Mouse (Mus musculus) midbrain, embryonic 13.5 days (tissue): ENCODE measurements around the gene Bckdhb. TPM values are rescaled to one million over a fixed set of nuclear protein-coding genes. Genes with fewer than 3 reads are reported as not detected.
"Not testable (repeated sequence)": the region's sequence is repeated elsewhere in the genome, so short reads cannot be mapped to it uniquely, and the experiment has no call there.

Experiments used
- ATAC-seq: fragments of 200-750 bp; cut with Nextera tagmentation; 2 replicates; pipeline ENCODE4 v1.8.0; 2017; ENCODE audit warnings: mild to moderate bottlenecking, moderate TSS enrichment, moderate library complexity
- H3K27ac ChIP-seq: fragments of 300-500 bp; sonication (generic); 2 replicates; pipeline ENCODE4 v1.5.1; 2015; ENCODE audit warnings: inconsistent platforms, mild to moderate bottlenecking, moderate library complexity
- H3K27me3 ChIP-seq: fragments of 300-500 bp; sonication (generic); 2 replicates; pipeline ENCODE4 v1.6.1; 2015; ENCODE audit warnings: mild to moderate bottlenecking, inconsistent platforms
- H3K36me3 ChIP-seq: fragments of 300-500 bp; sonication (generic); 2 replicates; pipeline ENCODE4 v1.6.1; 2015; ENCODE audit warnings: mild to moderate bottlenecking, inconsistent platforms
- H3K4me1 ChIP-seq: fragments of 300-500 bp; sonication (generic); replicated peaks from 2 replicates; pipeline ENCODE4 v1.6.1; 2015; ENCODE audit warnings: inconsistent platforms
- H3K4me2 ChIP-seq: fragments of 300-500 bp; sonication (generic); replicated peaks from 2 replicates; pipeline ENCODE4 v1.6.1; 2015; ENCODE audit warnings: moderate library complexity, mild to moderate bottlenecking, inconsistent platforms
- H3K4me3 ChIP-seq: fragments of 300-500 bp; sonication (generic); replicated peaks from 2 replicates; pipeline ENCODE4 v1.5.1; 2015; ENCODE audit warnings: mild to moderate bottlenecking, inconsistent platforms
- H3K9ac ChIP-seq: fragments of 300-500 bp; sonication (generic); replicated peaks from 2 replicates; pipeline ENCODE4 v1.6.1; 2015; ENCODE audit warnings: mild to moderate bottlenecking, inconsistent platforms
- H3K9me3 ChIP-seq: fragments of 300-500 bp; sonication (generic); 2 replicates; pipeline ENCODE4 v1.6.1; 2016; ENCODE audit warnings: mild to moderate bottlenecking, inconsistent platforms
- WGBS: fragments of 180-500 bp; shearing (Covaris S2); methylation state at CpG from one replicate; pipeline ENCODE4 v1.1.7; 2015; 5-methylcytosine and 5-hydroxymethylcytosine counted together
- polyA plus RNA-seq: library from polyadenylated mRNA; unstranded; fragments of >200 nt; fragmentation: Nextera tagmentation; extraction: Ambion mirVana; gene quantifications from 2 replicates; pipeline ENCODE4 v1.2.1, GENCODE M21; 2015

The Bckdhb gene
- polyA plus RNA-seq, 1 experiment from 2014 or later, result 31.4 TPM

DNA sequence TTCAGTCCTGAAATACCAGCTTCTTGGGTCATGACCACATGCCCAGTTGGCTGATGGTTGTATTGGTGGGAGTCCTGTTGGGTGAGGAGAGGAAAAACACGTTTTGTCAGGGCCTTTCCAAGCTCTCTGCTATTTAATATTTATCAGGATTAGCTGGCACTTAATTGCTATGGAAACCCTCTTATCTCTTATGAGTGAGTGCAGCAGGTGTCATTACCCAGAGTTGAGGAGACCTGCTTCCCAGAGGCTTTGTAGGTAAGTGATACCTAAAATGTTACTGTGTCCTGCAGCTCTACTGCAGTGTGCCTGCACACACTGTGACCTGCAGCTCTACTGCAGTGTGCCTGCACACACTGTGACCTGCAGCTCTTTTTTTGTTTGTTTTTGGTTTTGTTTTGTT is 124.2 kb downstream of the Bckdhb start:
- Histone ChIP-seq H3K27ac (no peak overlapping the region), H3K36me3 (no peaks in the 10 kb centered on the region), H3K9me3 (no peaks in the 10 kb centered on the region), H3K4me1 (peaks cover 12% of the 10 kb centered on the region; the same call in 1 of the 2 replicates), H3K4me2 (no peak overlapping the region), H3K9ac (no peak overlapping the region), H3K27me3 (no peaks in the 10 kb centered on the region), H3K4me3 (no peak overlapping the region)
- WGBS, result 26% methylated on average over 1 of the region's 1 CpGs
- 0 out of 2 replicates have a peak, but pooled peaks have one; percentile 32 for ATAC-seq

DNA sequence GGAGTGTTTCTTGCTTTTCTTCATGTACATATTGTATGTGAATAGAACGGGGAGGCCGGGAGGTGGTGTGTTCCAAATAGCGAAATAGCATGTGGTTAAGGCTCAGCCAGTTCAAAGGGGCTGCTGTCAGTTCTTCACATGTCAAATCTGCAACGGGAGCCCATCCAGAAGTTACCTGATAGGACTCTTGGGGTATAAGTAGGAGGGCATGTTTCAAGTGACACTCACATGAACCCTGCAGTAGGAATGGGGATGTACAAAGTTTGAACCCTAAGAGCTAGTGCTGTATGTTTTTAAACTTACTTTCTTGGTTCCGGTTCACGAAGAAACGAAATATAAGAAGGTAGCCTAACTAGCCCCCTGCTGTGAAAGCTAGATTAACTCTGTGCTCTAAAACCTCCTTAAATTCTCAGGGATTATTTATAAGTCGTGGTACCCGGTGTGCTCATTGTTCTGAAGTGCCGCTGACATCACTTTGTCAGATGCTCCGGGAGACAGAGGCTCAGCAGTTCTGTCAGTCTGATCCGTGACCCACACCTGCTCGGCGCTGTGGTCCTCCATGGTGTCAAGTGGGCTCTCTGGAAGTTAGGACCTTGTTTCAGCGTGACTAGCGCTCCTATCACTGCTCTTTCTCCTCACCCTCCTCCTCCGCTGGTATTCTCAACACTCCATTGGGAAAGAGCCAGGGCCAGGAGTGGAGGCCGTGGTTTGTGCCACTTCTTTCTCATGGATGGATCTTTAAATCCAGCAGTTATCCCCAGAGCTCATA is 126.1 kb downstream of the Bckdhb start:
- Histone ChIP-seq H3K36me3 (no peaks in the 10 kb centered on the region), H3K4me2 (no peak overlapping the region), H3K4me3 (no peak overlapping the region), H3K27me3 (no peaks in the 10 kb centered on the region), H3K4me1 (peaks cover 20% of the 10 kb centered on the region), H3K27ac (no peak overlapping the region), H3K9ac (no peak overlapping the region), H3K9me3 (no peaks in the 10 kb centered on the region)
- no peak for ATAC-seq
- 70% methylated on average over 18 of the region's 18 CpGs for WGBS

DNA sequence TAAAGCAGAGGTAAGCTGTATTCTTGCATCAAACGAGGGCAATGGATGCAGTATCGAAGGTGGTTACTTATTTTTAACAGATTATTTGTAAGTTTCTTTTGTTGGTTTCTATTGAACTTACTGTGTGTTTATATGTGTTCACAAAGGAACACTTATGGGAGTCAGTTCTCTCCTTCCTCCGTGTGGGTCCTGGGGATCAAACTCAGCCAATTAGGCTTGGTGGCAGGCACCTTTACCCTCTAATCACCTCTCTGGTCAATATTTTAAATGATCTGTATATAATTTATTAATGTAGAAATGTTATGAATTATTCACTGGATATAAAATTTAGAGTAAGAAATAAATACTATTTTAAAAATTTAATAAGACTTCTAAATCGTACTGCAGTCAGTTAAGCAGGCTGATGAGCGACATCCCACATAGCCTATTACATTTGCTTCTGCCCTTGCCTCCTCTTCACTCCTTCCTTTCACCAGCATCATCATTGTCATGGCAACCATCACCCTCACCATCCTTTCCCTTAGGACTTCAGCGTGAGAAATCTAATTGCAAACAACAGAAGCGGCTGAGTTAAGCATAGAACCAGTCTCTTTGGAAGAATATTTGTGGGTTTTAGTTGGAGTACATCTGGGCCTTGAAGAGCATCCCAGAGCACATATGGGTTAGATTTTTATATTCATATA is 130.3 kb downstream of the Bckdhb start:
- H3K4me3 ChIP-seq, result no peak overlapping the region
- no peaks in the 10 kb centered on the region for H3K27me3 ChIP-seq
- no peak overlapping the region for H3K4me2 ChIP-seq
- no peak overlapping the region for H3K9ac ChIP-seq
- no peaks in the 10 kb centered on the region for H3K36me3 ChIP-seq
- H3K9me3 ChIP-seq, result no peaks in the 10 kb centered on the region
- WGBS, result 63% methylated on average over 7 of the region's 7 CpGs
- H3K27ac ChIP-seq, result 0 out of 2 replicates have a peak overlapping the region, but pooled peaks have one; percentile 21
- H3K4me1 ChIP-seq, result peaks cover 8% of the 10 kb centered on the region
- peak; percentile 86 for ATAC-seq

DNA sequence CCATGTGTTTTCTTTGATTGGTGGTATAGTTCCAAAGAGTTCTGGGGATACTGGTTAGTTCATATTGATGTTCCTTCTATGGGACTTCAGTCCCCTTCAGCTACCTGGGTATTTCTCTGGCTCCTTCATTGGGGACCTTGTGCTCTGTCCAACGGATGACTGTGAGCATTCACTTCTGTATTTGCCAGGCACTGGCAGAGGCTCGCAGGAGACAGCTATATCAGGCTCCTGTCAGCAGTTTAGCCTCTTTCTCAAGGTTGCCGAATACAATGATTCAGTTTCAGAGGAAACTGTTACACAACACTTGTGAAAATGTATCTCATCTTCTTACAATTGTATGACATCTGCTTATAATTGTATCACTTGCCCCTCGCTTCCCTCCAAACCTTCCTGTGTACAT is 135.8 kb downstream of the Bckdhb start:
- not testable (repeated sequence) for ATAC-seq

DNA sequence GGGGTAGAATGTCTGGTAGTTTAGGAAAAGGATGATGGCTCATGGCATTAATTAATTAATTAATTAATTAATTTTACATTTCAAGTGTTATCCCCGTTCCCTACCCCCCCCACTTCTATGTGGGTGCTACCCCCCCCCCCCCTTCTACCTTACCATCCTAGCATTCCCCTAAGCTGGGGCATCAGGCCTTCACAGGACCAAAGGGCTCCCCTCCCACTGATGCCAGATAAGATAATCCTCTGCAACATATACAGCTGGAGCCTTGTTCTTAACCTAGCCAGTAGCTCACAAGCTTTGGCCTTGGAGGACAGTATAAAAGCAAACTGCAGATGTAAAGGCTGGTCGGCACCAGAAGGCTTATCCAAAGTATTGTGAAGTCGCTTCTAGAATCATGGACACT is 138.7 kb downstream of the Bckdhb start:
- no peak for ATAC-seq
- Histone ChIP-seq H3K9ac (no peak overlapping the region), H3K27ac (no peak overlapping the region), H3K36me3 (no peaks in the 10 kb centered on the region), H3K4me3 (no peak overlapping the region), H3K4me2 (no peak overlapping the region), H3K4me1 (no peaks in the 10 kb centered on the region), H3K9me3 (no peaks in the 10 kb centered on the region), H3K27me3 (no peaks in the 10 kb centered on the region)
- 97% methylated on average over 2 of the region's 3 CpGs for WGBS

More for the DNA sequence above, 135.8 kb downstream of the Bckdhb start:
- not testable (repeated sequence) for H3K27me3 ChIP-seq, H3K4me3 ChIP-seq, H3K9ac ChIP-seq, H3K4me2 ChIP-seq, H3K4me1 ChIP-seq, H3K27ac ChIP-seq, H3K36me3 ChIP-seq, H3K9me3 ChIP-seq
- 93% methylated on average over 4 of the region's 4 CpGs for WGBS

DNA sequence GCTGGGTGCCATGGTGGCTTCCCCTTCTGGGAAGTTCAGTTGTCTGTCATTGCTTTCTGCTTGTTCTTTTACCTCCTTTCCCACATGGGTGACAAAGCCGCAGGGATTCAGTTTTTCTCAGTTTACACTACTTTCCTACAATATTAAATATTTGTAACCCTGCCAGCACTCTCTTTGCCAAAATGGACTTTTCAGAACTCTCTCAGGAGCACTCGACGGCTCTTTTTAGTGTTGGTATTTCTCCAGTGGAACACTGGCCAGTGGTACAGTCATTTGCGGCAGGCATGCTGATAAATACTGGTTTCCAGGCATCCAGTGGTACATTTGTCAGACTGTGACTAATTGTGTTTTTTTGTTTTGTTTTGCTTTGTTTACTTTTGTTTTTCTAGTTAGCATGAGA is 139.2 kb downstream of the Bckdhb start:
- no peak for ATAC-seq
- Histone ChIP-seq H3K36me3 (no peaks in the 10 kb centered on the region), H3K27me3 (no peaks in the 10 kb centered on the region), H3K4me1 (no peaks in the 10 kb centered on the region), H3K9me3 (no peaks in the 10 kb centered on the region), H3K9ac (no peak overlapping the region), H3K4me2 (no peak overlapping the region), H3K4me3 (no peak overlapping the region), H3K27ac (no peak overlapping the region)
- WGBS, result 94% methylated on average over 4 of the region's 4 CpGs

DNA sequence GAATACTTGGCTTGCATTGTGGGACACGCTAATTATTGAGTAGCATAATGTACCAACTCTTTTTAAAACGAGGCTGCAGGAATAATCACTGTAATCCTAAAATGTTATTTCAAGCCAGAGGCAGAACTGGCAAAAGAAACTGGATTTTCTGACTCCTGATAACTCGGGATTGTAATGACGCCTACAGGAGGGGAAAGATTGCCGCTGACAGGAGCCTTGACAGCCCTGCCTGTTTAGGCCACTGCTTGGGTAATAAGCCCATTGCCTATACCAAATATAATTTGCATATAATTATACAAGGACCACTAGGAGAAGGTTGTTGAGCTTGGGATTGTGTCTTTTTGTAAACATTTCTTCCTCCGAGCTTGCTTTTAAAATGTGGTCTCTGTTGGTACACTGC is 145.3 kb downstream of the Bckdhb start:
- ATAC-seq, result peak; percentile 55
- WGBS, result 53% methylated on average over 6 of the region's 6 CpGs

DNA sequence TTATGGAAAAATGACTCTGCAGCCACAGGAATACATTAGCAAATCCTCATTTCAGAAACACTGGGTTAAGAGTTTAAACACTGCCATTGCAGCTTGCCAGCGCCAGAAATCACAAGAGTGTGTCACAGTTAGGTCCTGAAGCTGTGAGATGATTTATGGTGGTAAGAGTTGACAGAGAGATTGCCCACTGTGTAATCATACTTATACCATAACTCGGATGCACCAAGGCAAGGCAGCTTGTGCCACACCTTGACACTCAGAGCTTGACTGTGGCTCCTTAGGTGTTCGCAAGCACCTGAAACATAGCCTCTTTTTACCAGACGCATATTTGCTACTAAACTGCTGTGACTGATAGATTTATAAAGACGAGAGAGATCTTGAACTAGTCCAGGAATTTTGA is 145.8 kb downstream of the Bckdhb start:
- ATAC-seq, result no peak; the same call in 1 of the 2 replicates
- no peak overlapping the region for H3K9ac ChIP-seq
- no peaks in the 10 kb centered on the region for H3K9me3 ChIP-seq
- no peak overlapping the region for H3K4me3 ChIP-seq
- H3K27me3 ChIP-seq, result no peaks in the 10 kb centered on the region
- no peak overlapping the region for H3K4me2 ChIP-seq
- peaks cover 11% of the 10 kb centered on the region; the same call in 1 of the 2 replicates for H3K4me1 ChIP-seq
- WGBS, result 77% methylated on average over 5 of the region's 5 CpGs
- H3K27ac ChIP-seq, result peak overlapping the region; percentile 8; the same call in 1 of the 2 replicates
- H3K36me3 ChIP-seq, result no peaks in the 10 kb centered on the region

More for the DNA sequence above, 145.3 kb downstream of the Bckdhb start:
- peaks cover 11% of the 10 kb centered on the region; the same call in 1 of the 2 replicates for H3K4me1 ChIP-seq
- no peak overlapping the region for H3K4me2 ChIP-seq
- no peaks in the 10 kb centered on the region for H3K9me3 ChIP-seq
- H3K36me3 ChIP-seq, result no peaks in the 10 kb centered on the region
- no peaks in the 10 kb centered on the region for H3K27me3 ChIP-seq
- H3K27ac ChIP-seq, result peak overlapping the region; percentile 8; the same call in 1 of the 2 replicates
- no peak overlapping the region for H3K9ac ChIP-seq
- no peak overlapping the region for H3K4me3 ChIP-seq

DNA sequence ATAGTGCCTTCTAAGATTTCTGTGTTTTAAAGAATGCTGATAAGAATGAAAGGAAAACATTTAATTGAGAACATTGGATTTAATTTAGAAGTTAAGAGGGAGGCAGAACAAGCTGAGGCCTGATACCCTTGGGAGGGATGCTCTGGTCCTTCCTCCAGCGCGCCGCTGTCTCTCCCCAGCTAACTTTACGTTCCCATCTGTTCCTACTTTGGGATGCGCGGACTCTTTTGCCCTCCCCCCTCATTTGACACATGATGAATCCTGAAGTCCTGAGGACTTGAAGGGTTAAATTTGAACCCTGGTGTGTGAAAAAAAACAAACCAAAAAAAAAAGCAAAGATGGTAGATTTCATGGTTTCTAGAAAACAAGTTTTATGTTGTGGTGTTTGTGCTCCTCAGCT is 147.6 kb downstream of the Bckdhb start:
- H3K9me3 ChIP-seq, result no peaks in the 10 kb centered on the region
- H3K4me3 ChIP-seq, result no peak overlapping the region
- no peak overlapping the region for H3K9ac ChIP-seq
- H3K27ac ChIP-seq, result no peak overlapping the region
- 62% methylated on average over 6 of the region's 6 CpGs for WGBS
- no peaks in the 10 kb centered on the region for H3K36me3 ChIP-seq
- peaks cover 11% of the 10 kb centered on the region; the same call in 1 of the 2 replicates for H3K4me1 ChIP-seq
- no peak overlapping the region for H3K4me2 ChIP-seq
- H3K27me3 ChIP-seq, result no peaks in the 10 kb centered on the region
- no peak for ATAC-seq

DNA sequence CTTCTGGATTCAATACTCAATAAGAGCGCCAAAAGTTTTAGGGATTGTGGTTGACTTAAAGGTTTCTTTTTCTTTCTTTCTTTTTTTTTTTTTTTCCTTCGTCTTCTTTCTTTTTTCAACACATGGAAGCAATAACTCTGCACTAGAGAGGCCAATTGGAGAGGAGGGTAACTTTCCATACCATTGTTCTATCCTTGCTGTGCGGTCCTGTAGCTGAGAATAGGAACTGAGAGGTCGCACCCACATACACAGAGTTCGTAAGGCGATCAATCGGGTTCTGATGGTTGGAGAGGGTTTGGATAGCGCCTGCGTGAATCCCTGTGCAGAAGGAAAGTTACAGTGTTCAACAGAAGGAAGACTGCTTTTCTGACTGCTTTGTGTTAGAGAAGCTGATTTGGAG is 148.3 kb downstream of the Bckdhb start:
- Histone ChIP-seq H3K9me3 (no peaks in the 10 kb centered on the region), H3K4me1 (peaks cover 11% of the 10 kb centered on the region; the same call in 1 of the 2 replicates), H3K36me3 (no peaks in the 10 kb centered on the region), H3K27ac (no peak overlapping the region), H3K9ac (no peak overlapping the region), H3K4me3 (no peak overlapping the region), H3K27me3 (no peaks in the 10 kb centered on the region), H3K4me2 (no peak overlapping the region)
- 84% methylated on average over 9 of the region's 9 CpGs for WGBS
- no peak for ATAC-seq

DNA sequence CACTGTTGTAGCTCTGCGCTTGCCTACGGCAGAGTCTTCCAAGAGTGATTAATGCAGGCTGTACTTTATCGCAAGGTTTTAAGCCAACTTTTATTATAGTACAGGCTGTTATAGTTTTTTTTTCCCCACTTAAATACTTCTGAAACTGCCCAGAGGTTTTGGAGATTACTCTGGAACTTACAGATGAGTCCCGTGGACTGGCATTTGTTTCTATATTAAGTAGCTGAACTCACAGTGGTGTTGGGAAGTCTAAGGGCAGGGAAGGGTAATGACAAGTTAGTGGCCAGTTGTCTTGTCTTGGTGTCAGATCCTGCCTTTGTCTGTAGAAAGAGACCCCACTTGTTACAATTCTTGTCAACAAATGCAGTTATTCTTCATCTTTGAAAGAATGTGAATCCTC is 158.6 kb downstream of the Bckdhb start:
- no peaks in the 10 kb centered on the region for H3K4me1 ChIP-seq
- H3K9me3 ChIP-seq, result no peaks in the 10 kb centered on the region
- 90% methylated on average over 4 of the region's 4 CpGs for WGBS

DNA sequence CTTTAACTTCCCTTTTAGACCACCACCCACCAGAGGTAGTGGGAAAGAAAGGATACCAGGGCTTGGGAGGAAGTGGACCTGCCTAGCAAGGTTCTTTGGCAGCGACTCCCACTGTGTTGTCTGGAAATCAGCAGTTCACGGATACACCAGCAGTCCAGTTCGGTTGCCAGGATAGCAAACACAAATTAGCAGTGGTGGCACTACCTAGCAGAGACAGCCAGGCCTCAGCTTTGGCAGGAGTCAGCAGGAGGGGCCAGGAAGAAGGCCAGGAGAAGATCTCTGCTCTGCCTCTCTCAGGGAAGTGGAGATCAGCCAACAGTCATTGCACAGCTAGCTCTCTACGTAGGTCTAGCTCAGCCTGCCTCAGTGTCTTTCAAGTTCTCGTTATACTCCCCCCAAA is 159.7 kb downstream of the Bckdhb start:
- no peak overlapping the region for H3K27ac ChIP-seq
- no peak for ATAC-seq
- 90% methylated on average over 5 of the region's 5 CpGs for WGBS
- H3K4me3 ChIP-seq, result no peak overlapping the region
- H3K36me3 ChIP-seq, result no peaks in the 10 kb centered on the region
- H3K4me1 ChIP-seq, result no peaks in the 10 kb centered on the region
- no peaks in the 10 kb centered on the region for H3K27me3 ChIP-seq
- H3K9ac ChIP-seq, result no peak overlapping the region
- H3K4me2 ChIP-seq, result no peak overlapping the region
- H3K9me3 ChIP-seq, result no peaks in the 10 kb centered on the region

More for the DNA sequence above, 158.6 kb downstream of the Bckdhb start:
- ATAC-seq, result no peak
- H3K9ac ChIP-seq, result no peak overlapping the region
- no peak overlapping the region for H3K27ac ChIP-seq
- no peaks in the 10 kb centered on the region for H3K36me3 ChIP-seq
- H3K4me3 ChIP-seq, result no peak overlapping the region
- no peak overlapping the region for H3K4me2 ChIP-seq
- no peaks in the 10 kb centered on the region for H3K27me3 ChIP-seq
